Mouse (Mus musculus): ENCODE data around the gene Dnmt3a. TPM values are rescaled to one million over a fixed set of nuclear protein-coding genes. Genes with fewer than 3 reads are reported as not detected.
A peak's percentile ranks its signal among the peaks of the same experiment; 100 is the strongest.

The Dnmt3a gene
- total RNA-seq, 2 experiments from 2014 or later = 99.8 to 116 TPM

GRCm38 (mm10) chr12:3868676-3869458 is 63.1 kb downstream of the Dnmt3a start:
- no peak for DNase-seq (ENCODE audit: extremely low spot score in 1 of 2, low spot score in 2 of 2)
- Histone ChIP-seq H3K4me3 (no peak overlapping the region), H3K27ac (peak overlapping the region; percentile 22)
- intact Hi-C loops (cut with DNase I) = no loop called here
- no peak for TF ChIP-seq CTCF (IDR thresholded peaks at IDR 0.05)

- no peak for DNase-seq (ENCODE audit: extremely low spot score in 1 of 2, low spot score in 2 of 2)
- no peak for TF ChIP-seq CTCF (IDR thresholded peaks at IDR 0.05)
- Histone ChIP-seq H3K4me3 (no peak overlapping the region), H3K27ac (peak overlapping the region; percentile 79)
- intact Hi-C loops (cut with DNase I) = loop anchor here (5.0 kb wide), 1 partner anchor 63 kb away; the partner anchor contains the start of gene Dnmt3a
Observed at GRCm38 (mm10) chr12:3870024-3870423, 64.2 kb downstream of the Dnmt3a start.

GRCm38 (mm10) chr12:3870859-3871462 is 65.2 kb downstream of the Dnmt3a start:
- no peak; the same call in 1 of the 2 replicates for TF ChIP-seq CTCF (IDR thresholded peaks at IDR 0.05)
- intact Hi-C loops (cut with DNase I) = loop anchor here (5.0 kb wide), 1 partner anchor 64 kb away; the partner anchor contains the start of gene Dnmt3a
- Histone ChIP-seq H3K27ac (peak overlapping the region; percentile 79), H3K4me3 (no peak overlapping the region)
- no peak for DNase-seq (ENCODE audit: extremely low spot score in 1 of 2, low spot score in 2 of 2)

GRCm38 (mm10) chr12:3871637-3872036 is 65.8 kb downstream of the Dnmt3a start:
- H3K4me3 ChIP-seq = no peak overlapping the region
- intact Hi-C loops (cut with DNase I) = loop anchor here (1.0 to 5.0 kb wide), 2 partner anchors 21 to 64 kb away; partner anchors contain the start of gene Dnmt3a
- H3K27ac ChIP-seq = peak overlapping the region; percentile 79
- peak; percentile 65 for TF ChIP-seq CTCF (IDR thresholded peaks at IDR 0.05)
- DNase-seq (ENCODE audit: extremely low spot score in 1 of 2, low spot score in 2 of 2) = peak; percentile 71 to 76

GRCm38 (mm10) chr12:3872410-3873230 is 66.8 kb downstream of the Dnmt3a start:
- H3K27ac ChIP-seq = 0 out of 2 replicates have a peak overlapping the region, but pooled peaks have one; percentile 40
- H3K4me3 ChIP-seq = no peak overlapping the region
- no peak for DNase-seq (ENCODE audit: extremely low spot score in 1 of 2, low spot score in 2 of 2)
- intact Hi-C loops (cut with DNase I) = loop anchor here (1.0 to 5.0 kb wide), 2 partner anchors 20 to 65 kb away; partner anchors contain the start of gene Dnmt3a
- TF ChIP-seq CTCF (IDR thresholded peaks at IDR 0.05) = no peak

GRCm38 (mm10) chr12:3875474-3875873 is 69.7 kb downstream of the Dnmt3a start:
- peak; percentile 50 for TF ChIP-seq CTCF (IDR thresholded peaks at IDR 0.05)
- Histone ChIP-seq H3K4me3 (no peak overlapping the region), H3K27ac (no peak overlapping the region)
- DNase-seq (ENCODE audit: extremely low spot score in 1 of 2, low spot score in 2 of 2) = no peak
- intact Hi-C loops (cut with DNase I) = no loop called here

- no peak overlapping the region for H3K27ac ChIP-seq
- no peak for DNase-seq (ENCODE audit: extremely low spot score in 1 of 2, low spot score in 2 of 2)
- no peak overlapping the region for H3K4me3 ChIP-seq
- intact Hi-C loops (cut with DNase I) = no loop called here
- TF ChIP-seq CTCF (IDR thresholded peaks at IDR 0.05) = no peak
Observed at GRCm38 (mm10) chr12:3877376-3877775, 71.6 kb downstream of the Dnmt3a start.

GRCm38 (mm10) chr12:3881474-3881873 is 75.7 kb downstream of the Dnmt3a start:
- TF ChIP-seq CTCF (IDR thresholded peaks at IDR 0.05) = no peak
- peak overlapping the region; percentile 37; the same call in 1 of the 2 replicates for H3K27ac ChIP-seq
- intact Hi-C loops (cut with DNase I) = no loop called here
- no peak overlapping the region for H3K4me3 ChIP-seq
- no peak for DNase-seq (ENCODE audit: extremely low spot score in 1 of 2, low spot score in 2 of 2)

GRCm38 (mm10) chr12:3884892-3885493 is 79.2 kb downstream of the Dnmt3a start:
- DNase-seq (ENCODE audit: extremely low spot score in 1 of 2, low spot score in 2 of 2) = no peak
- TF ChIP-seq CTCF (IDR thresholded peaks at IDR 0.05) = no peak
- intact Hi-C loops (cut with DNase I) = no loop called here
- Histone ChIP-seq H3K27ac (peak overlapping the region; percentile 47), H3K4me3 (no peak overlapping the region)

GRCm38 (mm10) chr12:3886601-3887000 is 80.8 kb downstream of the Dnmt3a start:
- no peak for DNase-seq (ENCODE audit: extremely low spot score in 1 of 2, low spot score in 2 of 2)
- intact Hi-C loops (cut with DNase I) = no loop called here
- Histone ChIP-seq H3K4me3 (no peak overlapping the region), H3K27ac (peak overlapping the region; percentile 84)
- no peak for TF ChIP-seq CTCF (IDR thresholded peaks at IDR 0.05)

Measured in left cerebral cortex, adult 2 months (tissue).